In the genomic region with DNA sequence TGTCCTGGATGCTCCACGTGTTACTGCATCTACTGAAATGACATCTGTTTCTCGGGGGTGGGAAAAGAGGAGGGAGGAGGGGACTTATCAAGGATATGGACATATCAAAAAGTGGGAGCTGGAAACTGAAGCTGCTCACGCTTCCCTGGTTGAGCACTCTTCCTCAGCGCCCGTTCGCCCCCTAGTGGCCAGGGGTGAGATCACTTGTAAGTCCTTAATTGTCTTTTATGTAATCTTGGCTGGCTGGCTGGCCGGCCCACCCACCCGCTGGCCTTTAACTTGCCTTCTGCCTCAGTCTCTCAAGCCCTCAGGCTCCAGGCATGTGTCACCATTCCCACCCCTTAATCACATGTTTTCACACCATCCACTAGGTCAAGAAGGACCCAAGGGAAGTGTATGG, we compare ENCODE assay signal across 9 mouse cellular contexts. TPM values are rescaled to one million over a fixed set of nuclear protein-coding genes. Genes with fewer than 3 reads are reported as not detected.
DNase-seq lines count a peak whose midpoint lies in the region; ATAC-seq and TF ChIP-seq lines count a peak whose summit lies in the region.
"Had no signal": no experiment of that assay in that cellular context is flagged by ENCODE, and none has a peak within 500 bp of the region (broad histone marks: within the 10 kb centered on the region; RNA-seq: fewer than 3 reads in every experiment).

No protein-coding gene starts in this region.

- ATAC-seq in lung, postnatal 0 days = peak; percentile 34

- H3K27ac ChIP-seq in lung, postnatal 0 days (ENCODE audit: low read length) = no peak overlapping the region
- H3K27ac ChIP-seq: limb, embryonic 13.5 days had no signal

- peak; percentile 92 for TF ChIP-seq CTCF in lung, postnatal 0 days (IDR thresholded peaks at IDR 0.05)

- no peaks in the 10 kb centered on the region for H3K4me1 ChIP-seq in lung, postnatal 0 days (ENCODE audit: insufficient read depth, low read depth, low read length)

- peaks cover 50% of the 10 kb centered on the region; the same call in 1 of the 2 replicates for H3K36me3 ChIP-seq in lung, postnatal 0 days (ENCODE audit: insufficient read depth, low read length)

- intact Hi-C loops in gastrocnemius, postnatal 36 days (cut with DNase I) = no loop called here

- no peak overlapping the region for H3K4me2 ChIP-seq in lung, postnatal 0 days (replicated peaks; ENCODE audit: low read depth, low read length)

- no peaks in the 10 kb centered on the region for H3K9me3 ChIP-seq in lung, postnatal 0 days (ENCODE audit: low read length)
- H3K9me3 ChIP-seq: limb, embryonic 13.5 days had no signal

- 3% methylated on average over 8 of the region's 8 CpGs for WGBS in lung, postnatal 0 days

- no peak overlapping the region for H3K4me3 ChIP-seq in lung, postnatal 0 days (ENCODE audit: low read depth, low read length)
- H3K4me3 ChIP-seq: limb, embryonic 13.5 days had no signal

- DNase-seq in CD8-positive naive resting alpha-beta T cell, adult 2 months (ENCODE audit: low read depth in 2 of 2, low spot score in 2 of 2) = peak; percentile 61 to 70
- DNase-seq in adrenal gland, adult 2 months = peak; percentile 84
- DNase-seq in embryo, embryonic 10 days (ENCODE audit: low spot score) = peak; percentile 94
- peak; percentile 85 to 90 for DNase-seq in gastrocnemius, postnatal 36 days
- peak; percentile 91 for DNase-seq in layer of hippocampus, adult 11-12 months (ENCODE audit: low spot score)
- DNase-seq in lung, postnatal 0 days (ENCODE audit: low spot score) = peak; percentile 90
- peak; percentile 89 for DNase-seq in right cerebral cortex, adult 18-20 months
- peak; percentile 63 for DNase-seq in urinary bladder, postnatal 10 days (ENCODE audit: low spot score)

- no peak for TF ChIP-seq EP300 in lung, postnatal 0 days (IDR thresholded peaks at IDR 0.05)

- no peaks in the 10 kb centered on the region for H3K27me3 ChIP-seq in lung, postnatal 0 days (replicated peaks; ENCODE audit: insufficient read depth, low read length)

- no peak overlapping the region for H3K9ac ChIP-seq in lung, postnatal 0 days (replicated peaks; ENCODE audit: low read depth)

RNA-seq across cellular contexts. Expression of a gene that starts 34.1 kb away (rescaled TPM):
- total RNA-seq in adrenal gland, adult 2 months (2021) = 10 to 100 TPM; 78.8 to 89.8 TPM
- 96.5 and 106 TPM in 2 replicates for polyA plus RNA-seq in adrenal gland, adult 2 months (2012; rRNA removed)
- 10 to 100 TPM; 59.6 to 63.2 TPM for total RNA-seq in gastrocnemius, postnatal 36 days (2021)
- 44.7 and 51.2 TPM in 2 replicates for polyA plus RNA-seq in lung, postnatal 0 days (2015; fragmentation: Nextera tagmentation; extraction: Ambion mirVana)

RNA-seq across cellular contexts. Expression of a gene that starts 38.4 kb away (rescaled TPM):
- total RNA-seq in adrenal gland, adult 2 months (2021) = 10 to 100 TPM; 16.7 to 20.5 TPM
- polyA plus RNA-seq in adrenal gland, adult 2 months (2012; rRNA removed) = 86.7 and 94.5 TPM in 2 replicates
- total RNA-seq in gastrocnemius, postnatal 36 days (2021) = 10 to 100 TPM; 14.9 to 15.8 TPM
- 16.6 and 17.7 TPM in 2 replicates for polyA plus RNA-seq in lung, postnatal 0 days (2015; fragmentation: Nextera tagmentation; extraction: Ambion mirVana)

RNA-seq across cellular contexts. Expression of a gene that starts 40.9 kb away (rescaled TPM):
- not detected for total RNA-seq in adrenal gland, adult 2 months (2021)
- polyA plus RNA-seq in adrenal gland, adult 2 months (2012; rRNA removed) = not detected in 2 replicates
- not detected for total RNA-seq in gastrocnemius, postnatal 36 days (2021)
- 0.06 TPM in 1 of 2 replicates, not detected in the other for polyA plus RNA-seq in lung, postnatal 0 days (2015; fragmentation: Nextera tagmentation; extraction: Ambion mirVana)
- polyA plus RNA-seq: limb, embryonic 13.5 days had no signal

RNA-seq across cellular contexts. Expression of a gene that starts 41.0 kb away (rescaled TPM):
- 100 to 1,000 TPM in 1 of 2 experiments, 10 to 100 TPM in 1; 93.4 to 108 TPM for total RNA-seq in adrenal gland, adult 2 months (2021)
- polyA plus RNA-seq in adrenal gland, adult 2 months (2012; rRNA removed) = 335 and 350 TPM in 2 replicates
- total RNA-seq in gastrocnemius, postnatal 36 days (2021) = 100 to 1,000 TPM; 179 to 183 TPM
- polyA plus RNA-seq in lung, postnatal 0 days (2015; fragmentation: Nextera tagmentation; extraction: Ambion mirVana) = 58.4 and 65.1 TPM in 2 replicates

RNA-seq across cellular contexts. Expression of a gene that starts 54.7 kb away (rescaled TPM):
- total RNA-seq in adrenal gland, adult 2 months (2021) = not detected
- 0.30 and 0.76 TPM in 2 replicates for polyA plus RNA-seq in adrenal gland, adult 2 months (2012; rRNA removed)
- 10 to 100 TPM; 72.9 to 76.9 TPM for total RNA-seq in gastrocnemius, postnatal 36 days (2021)
- polyA plus RNA-seq in lung, postnatal 0 days (2015; fragmentation: Nextera tagmentation; extraction: Ambion mirVana) = 0.21 and 0.29 TPM in 2 replicates
